Mouse (Mus musculus): ENCODE measurements at regions not wholly inside any gene's neighbourhood (a gene's known extent, or its start where the extent isn't known, plus 50 kb on each side); places are given as distances from the start of the nearest gene placed in this dataset.
A peak's percentile ranks its signal among the peaks of the same experiment; 100 is the strongest.

- WGBS: 79% methylated on average over 1 of the region's 1 CpGs
- DNase-seq: no peak
- Histone ChIP-seq H3K4me3 (ENCODE audit: insufficient read depth, low read depth, low read length) (no peak overlapping the region), H3K4me1 (ENCODE audit: control insufficient read depth, insufficient read depth, low read length) (peaks cover 4% of the 10 kb centered on the region; the same call in 1 of the 2 replicates), H3K36me3 (ENCODE audit: control insufficient read depth, insufficient read depth, low read length) (no peaks in the 10 kb centered on the region), H3K27me3 (replicated peaks; ENCODE audit: control insufficient read depth, insufficient read depth, low read length) (no peaks in the 10 kb centered on the region), H3K27ac (ENCODE audit: insufficient read depth, low read depth, low read length) (no peak overlapping the region)
- TF ChIP-seq POLR2A (IDR thresholded peaks at IDR 0.05; ENCODE audit: low read depth, low read length) (no peak), CTCF (conservative IDR thresholded peaks at IDR 0.05; ENCODE audit: insufficient read depth, insufficient read length, low read depth, low read length) (no peak)
Observed at GRCm38 (mm10) chr7:136136666-136137065, 420.5 kb upstream of the Mki67 start.

- DNase-seq: no peak
- no peak overlapping the region for H3K4me3 ChIP-seq (ENCODE audit: insufficient read depth, low read depth, low read length)
- no peak overlapping the region for H3K27ac ChIP-seq (ENCODE audit: insufficient read depth, low read depth, low read length)
- no peaks in the 10 kb centered on the region for H3K27me3 ChIP-seq (replicated peaks; ENCODE audit: control insufficient read depth, insufficient read depth, low read length)
- TF ChIP-seq POLR2A (IDR thresholded peaks at IDR 0.05; ENCODE audit: low read depth, low read length) (no peak), CTCF (conservative IDR thresholded peaks at IDR 0.05; ENCODE audit: insufficient read depth, insufficient read length, low read depth, low read length) (no peak)
- no peaks in the 10 kb centered on the region for H3K36me3 ChIP-seq (ENCODE audit: control insufficient read depth, insufficient read depth, low read length)
- 96% methylated on average over 2 of the region's 2 CpGs for WGBS
- peaks cover 4% of the 10 kb centered on the region; the same call in 1 of the 2 replicates for H3K4me1 ChIP-seq (ENCODE audit: control insufficient read depth, insufficient read depth, low read length)
Observed at GRCm38 (mm10) chr7:136137341-136137740, 421.2 kb upstream of the Mki67 start.

- TF ChIP-seq POLR2A (IDR thresholded peaks at IDR 0.05; ENCODE audit: low read depth, low read length) (no peak), CTCF (conservative IDR thresholded peaks at IDR 0.05; ENCODE audit: insufficient read depth, insufficient read length, low read depth, low read length) (no peak)
- no peaks in the 10 kb centered on the region for H3K27me3 ChIP-seq (replicated peaks; ENCODE audit: control insufficient read depth, insufficient read depth, low read length)
- H3K27ac ChIP-seq (ENCODE audit: insufficient read depth, low read depth, low read length): no peak overlapping the region
- H3K4me3 ChIP-seq (ENCODE audit: insufficient read depth, low read depth, low read length): no peak overlapping the region
- H3K36me3 ChIP-seq (ENCODE audit: control insufficient read depth, insufficient read depth, low read length): no peaks in the 10 kb centered on the region
- 0 out of 2 replicates have a peak, but pooled peaks cover under 1% of the 10 kb centered on the region for H3K4me1 ChIP-seq (ENCODE audit: control insufficient read depth, insufficient read depth, low read length)
- 73% methylated on average over 15 of the region's 15 CpGs for WGBS
- DNase-seq: no peak
Observed at GRCm38 (mm10) chr7:136137831-136138602, 421.9 kb upstream of the Mki67 start.

GRCm38 (mm10) chr7:136142832-136143231, 426.7 kb upstream of the Mki67 start:
- Histone ChIP-seq H3K36me3 (ENCODE audit: control insufficient read depth, insufficient read depth, low read length) (no peaks in the 10 kb centered on the region), H3K4me3 (ENCODE audit: insufficient read depth, low read depth, low read length) (no peak overlapping the region), H3K27ac (ENCODE audit: insufficient read depth, low read depth, low read length) (no peak overlapping the region), H3K27me3 (replicated peaks; ENCODE audit: control insufficient read depth, insufficient read depth, low read length) (no peaks in the 10 kb centered on the region), H3K4me1 (ENCODE audit: control insufficient read depth, insufficient read depth, low read length) (no peaks in the 10 kb centered on the region)
- no peak; the same call in 1 of the 2 replicates for TF ChIP-seq CTCF (conservative IDR thresholded peaks at IDR 0.05; ENCODE audit: insufficient read depth, insufficient read length, low read depth, low read length)
- DNase-seq: no peak

- TF ChIP-seq CTCF (conservative IDR thresholded peaks at IDR 0.05; ENCODE audit: insufficient read depth, insufficient read length, low read depth, low read length) (no peak), POLR2A (IDR thresholded peaks at IDR 0.05; ENCODE audit: low read depth, low read length) (no peak)
- Histone ChIP-seq H3K4me3 (ENCODE audit: insufficient read depth, low read depth, low read length) (no peak overlapping the region), H3K27me3 (replicated peaks; ENCODE audit: control insufficient read depth, insufficient read depth, low read length) (no peaks in the 10 kb centered on the region), H3K36me3 (ENCODE audit: control insufficient read depth, insufficient read depth, low read length) (no peaks in the 10 kb centered on the region), H3K4me1 (ENCODE audit: control insufficient read depth, insufficient read depth, low read length) (no peaks in the 10 kb centered on the region), H3K27ac (ENCODE audit: insufficient read depth, low read depth, low read length) (no peak overlapping the region)
- 46% methylated on average over 5 of the region's 5 CpGs for WGBS
- DNase-seq: peak; percentile 27
Observed at GRCm38 (mm10) chr7:136150196-136150595, 434.0 kb upstream of the Mki67 start.

GRCm38 (mm10) chr7:136151301-136151930, 435.3 kb upstream of the Mki67 start:
- no peak overlapping the region for H3K27ac ChIP-seq (ENCODE audit: insufficient read depth, low read depth, low read length)
- no peak for DNase-seq
- no peak for TF ChIP-seq CTCF (conservative IDR thresholded peaks at IDR 0.05; ENCODE audit: insufficient read depth, insufficient read length, low read depth, low read length)
- TF ChIP-seq POLR2A (IDR thresholded peaks at IDR 0.05; ENCODE audit: low read depth, low read length): no peak
- no peaks in the 10 kb centered on the region for H3K36me3 ChIP-seq (ENCODE audit: control insufficient read depth, insufficient read depth, low read length)
- no peak overlapping the region for H3K4me3 ChIP-seq (ENCODE audit: insufficient read depth, low read depth, low read length)
- 91% methylated on average over 4 of the region's 4 CpGs for WGBS
- H3K27me3 ChIP-seq (replicated peaks; ENCODE audit: control insufficient read depth, insufficient read depth, low read length): no peaks in the 10 kb centered on the region
- no peaks in the 10 kb centered on the region for H3K4me1 ChIP-seq (ENCODE audit: control insufficient read depth, insufficient read depth, low read length)

GRCm38 (mm10) chr7:136152470-136152869, 436.3 kb upstream of the Mki67 start:
- Histone ChIP-seq H3K27me3 (replicated peaks; ENCODE audit: control insufficient read depth, insufficient read depth, low read length) (no peaks in the 10 kb centered on the region), H3K36me3 (ENCODE audit: control insufficient read depth, insufficient read depth, low read length) (no peaks in the 10 kb centered on the region), H3K4me3 (ENCODE audit: insufficient read depth, low read depth, low read length) (no peak overlapping the region), H3K27ac (ENCODE audit: insufficient read depth, low read depth, low read length) (no peak overlapping the region), H3K4me1 (ENCODE audit: control insufficient read depth, insufficient read depth, low read length) (no peaks in the 10 kb centered on the region)
- TF ChIP-seq CTCF (conservative IDR thresholded peaks at IDR 0.05; ENCODE audit: insufficient read depth, insufficient read length, low read depth, low read length) (no peak), POLR2A (IDR thresholded peaks at IDR 0.05; ENCODE audit: low read depth, low read length) (no peak)
- 25% methylated on average over 5 of the region's 5 CpGs for WGBS
- DNase-seq: peak; percentile 68
